Mouse (Mus musculus) heart, embryonic 12.5 days (tissue): Measurements from ENCODE around the gene Prkca. TPM values are rescaled to one million over a fixed set of nuclear protein-coding genes. Genes with fewer than 3 reads are reported as not detected.

Experiments
- ATAC-seq: fragments of 200-750 bp; cut with Nextera tagmentation; 2 replicates; pipeline ENCODE4 v1.8.0; 2017; ENCODE audit warnings: moderate TSS enrichment, moderate library complexity; ENCODE audit not compliant: insufficient number of reproducible peaks, low FRiP score
- H3K27ac ChIP-seq: fragments of 300-500 bp; sonication (generic); 2 replicates; pipeline ENCODE4 v1.5.1; 2016; ENCODE audit warnings: mild to moderate bottlenecking, moderate library complexity; ENCODE audit not compliant: poor library complexity, severe bottlenecking
- H3K27me3 ChIP-seq: fragments of 300-500 bp; sonication (generic); replicated peaks from 2 replicates; pipeline ENCODE4 v1.6.1; 2016; ENCODE audit warnings: mild to moderate bottlenecking, moderate library complexity
- H3K36me3 ChIP-seq: fragments of 300-500 bp; sonication (generic); 2 replicates; pipeline ENCODE4 v1.6.1; 2016; ENCODE audit warnings: mild to moderate bottlenecking, moderate library complexity
- H3K4me1 ChIP-seq: fragments of 300-500 bp; sonication (generic); replicated peaks from 2 replicates; pipeline ENCODE4 v1.6.1; 2016; ENCODE audit warnings: mild to moderate bottlenecking
- H3K4me2 ChIP-seq: fragments of 300-500 bp; sonication (generic); 2 replicates; pipeline ENCODE4 v1.6.1; 2016; ENCODE audit warnings: mild to moderate bottlenecking, moderate library complexity
- H3K4me3 ChIP-seq: fragments of 300-500 bp; sonication (generic); 2 replicates; pipeline ENCODE4 v1.5.1; 2016; ENCODE audit warnings: mild to moderate bottlenecking
- H3K9ac ChIP-seq: fragments of 300-500 bp; sonication (generic); 2 replicates; pipeline ENCODE4 v1.6.1; 2016; ENCODE audit warnings: mild to moderate bottlenecking, moderate library complexity
- H3K9me3 ChIP-seq: fragments of 300-500 bp; sonication (generic); replicated peaks from 2 replicates; pipeline ENCODE4 v1.6.1; 2016; ENCODE audit warnings: mild to moderate bottlenecking, moderate library complexity
- WGBS: fragments of 180-500 bp; shearing (Covaris S2); methylation state at CpG from one replicate; pipeline ENCODE4 v1.1.7; 2016; 5-methylcytosine and 5-hydroxymethylcytosine counted together
- polyA plus RNA-seq: library from polyadenylated mRNA; unstranded; fragments of >200 nt; fragmentation: Nextera tagmentation; extraction: Ambion mirVana; gene quantifications from 2 replicates; pipeline ENCODE4 v1.2.1, GENCODE M21; 2016

The Prkca gene
- polyA plus RNA-seq, 1 experiment from 2014 or later: 18.8 TPM

GRCm38 (mm10) chr11:108171917-108172316 lies 171.8 kb downstream of the Prkca start:
- H3K4me2 ChIP-seq: no peak overlapping the region
- H3K27ac ChIP-seq: no peak overlapping the region
- no peaks in the 10 kb centered on the region for H3K27me3 ChIP-seq
- H3K9me3 ChIP-seq: no peaks in the 10 kb centered on the region
- peaks cover 14% of the 10 kb centered on the region; the same call in 1 of the 2 replicates for H3K4me1 ChIP-seq
- no peak overlapping the region for H3K4me3 ChIP-seq
- no peak overlapping the region for H3K9ac ChIP-seq
- no peak for ATAC-seq
- no peaks in the 10 kb centered on the region for H3K36me3 ChIP-seq
- WGBS: 88% methylated on average over 5 of the region's 5 CpGs

DNA sequence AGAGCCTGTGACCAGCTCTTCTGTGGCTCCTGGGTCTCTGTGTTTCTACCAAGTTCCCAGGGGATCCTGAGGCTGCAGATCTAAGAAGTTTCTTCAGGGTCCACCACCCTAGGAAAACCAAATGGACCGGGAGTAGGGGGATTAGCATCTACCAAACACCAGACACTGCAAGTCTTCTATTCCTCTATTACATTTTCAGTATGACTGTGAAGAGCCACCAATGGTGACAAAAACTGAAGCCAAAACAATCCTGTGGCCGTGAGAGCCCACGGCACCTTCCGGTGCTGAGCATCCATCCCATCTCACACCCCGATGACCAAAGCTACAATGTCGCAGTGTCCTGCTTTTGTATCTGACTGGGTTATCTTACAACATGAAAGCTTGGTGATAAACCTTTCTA lies 172.5 kb downstream of the Prkca start:
- Histone ChIP-seq H3K27ac (no peak overlapping the region), H3K27me3 (no peaks in the 10 kb centered on the region), H3K9me3 (no peaks in the 10 kb centered on the region), H3K9ac (no peak overlapping the region), H3K36me3 (no peaks in the 10 kb centered on the region), H3K4me1 (peaks cover 20% of the 10 kb centered on the region), H3K4me2 (no peak overlapping the region), H3K4me3 (no peak overlapping the region)
- 72% methylated on average over 6 of the region's 6 CpGs for WGBS
- ATAC-seq: no peak

DNA sequence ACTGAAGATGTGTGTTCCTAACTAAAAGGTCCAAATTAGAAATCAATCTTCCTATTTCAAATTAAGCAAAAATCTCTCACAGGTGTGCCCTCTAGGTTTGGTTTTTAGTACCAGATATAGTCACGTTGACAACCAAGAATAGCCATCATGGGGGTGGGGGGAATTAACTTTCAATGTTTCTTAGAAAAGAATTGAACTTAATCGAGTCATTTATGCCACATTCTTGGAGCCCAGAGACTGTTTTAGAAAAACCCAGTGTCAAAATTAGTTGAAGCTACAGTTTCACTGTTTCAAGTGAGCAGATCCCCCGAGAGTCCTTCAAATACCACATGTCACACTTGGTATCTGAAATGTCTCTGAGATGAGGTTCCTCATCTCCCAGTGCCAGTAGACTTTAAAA lies 173.6 kb downstream of the Prkca start:
- no peak overlapping the region for H3K4me3 ChIP-seq
- no peaks in the 10 kb centered on the region for H3K27me3 ChIP-seq
- no peaks in the 10 kb centered on the region for H3K36me3 ChIP-seq
- no peaks in the 10 kb centered on the region for H3K9me3 ChIP-seq
- peaks cover 32% of the 10 kb centered on the region for H3K4me1 ChIP-seq
- no peak for ATAC-seq
- H3K27ac ChIP-seq: no peak overlapping the region
- H3K4me2 ChIP-seq: no peak overlapping the region
- H3K9ac ChIP-seq: no peak overlapping the region
- WGBS: 80% methylated on average over 3 of the region's 3 CpGs

- 41% methylated on average over 9 of the region's 9 CpGs for WGBS
- peak overlapping the region; percentile 91 for H3K27ac ChIP-seq
- ATAC-seq: peak; percentile 74; the same call in 1 of the 2 replicates
Observed at GRCm38 (mm10) chr11:108165725-108166124, 178.0 kb downstream of the Prkca start.

GRCm38 (mm10) chr11:108162639-108163038 lies 181.1 kb downstream of the Prkca start:
- ATAC-seq: no peak
- no peak overlapping the region for H3K27ac ChIP-seq
- no peak overlapping the region for H3K9ac ChIP-seq
- peaks cover 7% of the 10 kb centered on the region; the same call in 1 of the 2 replicates for H3K9me3 ChIP-seq
- H3K4me1 ChIP-seq: peaks cover 35% of the 10 kb centered on the region
- peaks cover 5% of the 10 kb centered on the region; the same call in 1 of the 2 replicates for H3K36me3 ChIP-seq
- H3K4me2 ChIP-seq: no peak overlapping the region
- no peaks in the 10 kb centered on the region for H3K27me3 ChIP-seq
- WGBS: 79% methylated on average over 1 of the region's 1 CpGs
- H3K4me3 ChIP-seq: no peak overlapping the region

More at GRCm38 (mm10) chr11:108165725-108166124, 178.0 kb downstream of the Prkca start:
- Histone ChIP-seq H3K9me3 (no peaks in the 10 kb centered on the region), H3K27me3 (no peaks in the 10 kb centered on the region), H3K4me3 (no peak overlapping the region), H3K9ac (peak overlapping the region; percentile 27; the same call in 1 of the 2 replicates), H3K4me1 (peaks cover 43% of the 10 kb centered on the region), H3K36me3 (no peaks in the 10 kb centered on the region), H3K4me2 (peak overlapping the region; percentile 34)

GRCm38 (mm10) chr11:108162110-108162509 lies 181.6 kb downstream of the Prkca start:
- Histone ChIP-seq H3K4me3 (no peak overlapping the region), H3K9me3 (peaks cover 7% of the 10 kb centered on the region; the same call in 1 of the 2 replicates), H3K4me2 (no peak overlapping the region), H3K27me3 (no peaks in the 10 kb centered on the region), H3K27ac (no peak overlapping the region), H3K4me1 (peaks cover 33% of the 10 kb centered on the region), H3K36me3 (peaks cover 5% of the 10 kb centered on the region; the same call in 1 of the 2 replicates), H3K9ac (no peak overlapping the region)
- ATAC-seq: no peak
- WGBS: 64% methylated on average over 4 of the region's 4 CpGs

DNA sequence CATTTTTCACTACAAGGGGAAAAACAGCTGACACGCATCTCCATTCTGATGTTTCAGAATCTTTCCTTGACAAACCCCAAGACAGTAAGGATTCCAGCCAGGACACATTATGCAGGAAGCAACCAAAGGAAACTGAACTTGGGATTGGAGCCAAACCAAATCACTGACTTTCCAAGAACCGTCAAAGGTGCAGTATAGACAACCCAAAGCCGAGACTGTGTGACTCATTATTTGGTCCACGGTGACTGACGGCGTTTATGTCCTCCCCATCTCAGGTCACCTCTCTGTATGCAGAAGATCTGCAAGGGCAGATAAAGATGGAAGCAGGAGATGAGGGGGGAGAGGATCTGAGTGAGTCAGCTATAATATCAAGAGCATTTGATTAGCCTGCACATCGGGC lies 183.7 kb downstream of the Prkca start:
- no peak overlapping the region for H3K4me3 ChIP-seq
- 73% methylated on average over 7 of the region's 7 CpGs for WGBS
- ATAC-seq: peak; percentile 73
- peaks cover 7% of the 10 kb centered on the region; the same call in 1 of the 2 replicates for H3K9me3 ChIP-seq
- H3K4me2 ChIP-seq: no peak overlapping the region
- H3K4me1 ChIP-seq: peaks cover 21% of the 10 kb centered on the region
- no peak overlapping the region for H3K27ac ChIP-seq
- H3K36me3 ChIP-seq: peaks cover 5% of the 10 kb centered on the region; the same call in 1 of the 2 replicates
- H3K27me3 ChIP-seq: no peaks in the 10 kb centered on the region
- H3K9ac ChIP-seq: no peak overlapping the region

GRCm38 (mm10) chr11:108158046-108158445 lies 185.7 kb downstream of the Prkca start:
- no peak overlapping the region for H3K27ac ChIP-seq

DNA sequence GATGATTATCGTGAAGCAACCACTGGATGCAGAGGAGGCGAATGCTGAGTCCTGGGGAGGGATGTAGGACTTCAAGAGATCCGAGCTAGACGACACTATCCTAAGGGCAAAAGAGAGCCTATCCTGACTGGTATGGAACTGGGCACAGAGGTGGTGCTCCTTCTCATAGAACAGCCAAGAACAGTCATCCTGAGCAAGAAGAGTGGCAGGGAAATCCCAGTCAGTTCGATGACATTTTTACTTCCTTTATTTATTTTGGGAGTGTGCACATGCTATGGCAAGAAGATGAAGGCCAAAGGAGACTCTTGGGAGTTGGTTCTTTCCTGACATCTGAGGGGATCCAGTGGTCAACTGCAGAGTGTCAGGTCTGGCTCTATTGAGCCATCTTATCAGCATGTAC lies 186.7 kb downstream of the Prkca start:
- Histone ChIP-seq H3K27ac (no peak overlapping the region), H3K36me3 (peaks cover 5% of the 10 kb centered on the region; the same call in 1 of the 2 replicates), H3K9ac (no peak overlapping the region), H3K4me3 (no peak overlapping the region), H3K4me2 (no peak overlapping the region), H3K9me3 (peaks cover 7% of the 10 kb centered on the region; the same call in 1 of the 2 replicates), H3K4me1 (peaks cover 35% of the 10 kb centered on the region), H3K27me3 (no peaks in the 10 kb centered on the region)
- no peak for ATAC-seq
- WGBS: 86% methylated on average over 5 of the region's 5 CpGs

More at GRCm38 (mm10) chr11:108158046-108158445, 185.7 kb downstream of the Prkca start:
- H3K36me3 ChIP-seq: peaks cover 5% of the 10 kb centered on the region; the same call in 1 of the 2 replicates
- no peaks in the 10 kb centered on the region for H3K27me3 ChIP-seq
- H3K4me2 ChIP-seq: no peak overlapping the region
- H3K4me3 ChIP-seq: no peak overlapping the region
- WGBS: 84% methylated on average over 3 of the region's 3 CpGs
- H3K4me1 ChIP-seq: peaks cover 31% of the 10 kb centered on the region
- H3K9me3 ChIP-seq: peaks cover 7% of the 10 kb centered on the region; the same call in 1 of the 2 replicates
- H3K9ac ChIP-seq: no peak overlapping the region
- no peak for ATAC-seq

- ATAC-seq: no peak
- H3K27me3 ChIP-seq: no peaks in the 10 kb centered on the region
- H3K9me3 ChIP-seq: peaks cover 7% of the 10 kb centered on the region; the same call in 1 of the 2 replicates
- peaks cover 5% of the 10 kb centered on the region; the same call in 1 of the 2 replicates for H3K36me3 ChIP-seq
- no peak overlapping the region for H3K9ac ChIP-seq
- H3K4me1 ChIP-seq: peaks cover 45% of the 10 kb centered on the region
- H3K4me2 ChIP-seq: no peak overlapping the region
- no peak overlapping the region for H3K27ac ChIP-seq
- H3K4me3 ChIP-seq: no peak overlapping the region
- 80% methylated on average over 5 of the region's 5 CpGs for WGBS
Observed at GRCm38 (mm10) chr11:108156107-108156506, 187.6 kb downstream of the Prkca start.

GRCm38 (mm10) chr11:108155088-108155580 lies 188.6 kb downstream of the Prkca start:
- WGBS: 96% methylated on average over 8 of the region's 8 CpGs
- peaks cover 55% of the 10 kb centered on the region for H3K4me1 ChIP-seq
- no peak overlapping the region for H3K4me2 ChIP-seq
- ATAC-seq: no peak
- H3K4me3 ChIP-seq: no peak overlapping the region
- H3K9ac ChIP-seq: no peak overlapping the region
- H3K27ac ChIP-seq: no peak overlapping the region
- no peaks in the 10 kb centered on the region for H3K27me3 ChIP-seq
- H3K9me3 ChIP-seq: peaks cover 7% of the 10 kb centered on the region; the same call in 1 of the 2 replicates
- H3K36me3 ChIP-seq: peaks cover 5% of the 10 kb centered on the region; the same call in 1 of the 2 replicates
